Mouse (Mus musculus) heart, adult 2 months (tissue): ENCODE results near the gene Thtpa. TPM values are rescaled to one million over a fixed set of nuclear protein-coding genes. Genes with fewer than 3 reads are reported as not detected.

ENCODE experiments used
- DNase-seq, 2 experiments: peaks; one replicate each; pipeline ENCODE4 v3.0.0; 2021
- H3K27ac ChIP-seq: fragments of 200-600 bp; 2 replicates; pipeline ENCODE4 v1.8.1; 2022
- H3K27me3 ChIP-seq: fragments of 200-500 bp; 2 replicates; pipeline ENCODE4 v1.6.1; 2012; ENCODE audit warnings: mild to moderate bottlenecking, low read length, inconsistent platforms, mixed read lengths; ENCODE audit not compliant: control insufficient read depth, insufficient read depth
- H3K36me3 ChIP-seq: fragments of 200-500 bp; 2 replicates; pipeline ENCODE4 v1.6.1; 2012; ENCODE audit warnings: low read length, inconsistent platforms; ENCODE audit not compliant: control insufficient read depth, insufficient read depth
- H3K4me1 ChIP-seq: fragments of 200-500 bp; 2 replicates; pipeline ENCODE4 v1.6.1; 2011; ENCODE audit warnings: low read length; ENCODE audit not compliant: control insufficient read depth, insufficient read depth
- H3K4me3 ChIP-seq: fragments of 200-600 bp; 2 replicates; pipeline ENCODE4 v1.8.1; 2022
- H3K79me2 ChIP-seq: fragments of 200-500 bp; replicated peaks from 2 replicates; pipeline ENCODE4 v1.6.1; 2012; ENCODE audit warnings: mild to moderate bottlenecking, inconsistent platforms, low read length, moderate library complexity, mixed read lengths; ENCODE audit not compliant: control insufficient read depth, insufficient read depth
- H3K9ac ChIP-seq: fragments of 200-500 bp; 2 replicates; pipeline ENCODE4 v1.6.1; 2012; ENCODE audit warnings: low read depth, mild to moderate bottlenecking, control low read depth, inconsistent platforms, low read length, mixed read lengths
- CTCF ChIP-seq: fragments of 200-600 bp; IDR thresholded peaks from 2 replicates; pipeline ENCODE4 v1.8.1; 2022; ENCODE audit warnings: antibody characterized with exemption, mild to moderate bottlenecking, moderate library complexity
- EP300 ChIP-seq: fragments of 200-500 bp; IDR thresholded peaks from 2 replicates; pipeline ENCODE4 v1.6.1; 2011; ENCODE audit warnings: low read depth, low read length, control low read depth; ENCODE audit not compliant: insufficient read depth
- POLR2A ChIP-seq: fragments of 200-500 bp; IDR thresholded peaks from 2 replicates; pipeline ENCODE4 v1.6.1; 2011; ENCODE audit warnings: mild to moderate bottlenecking, low read depth, low read length, control low read depth; ENCODE audit not compliant: insufficient read depth
- whole genome bisulfite sequencing: fragments of 180-500 bp; shearing (Covaris S2); methylation state at CpG from one replicate; pipeline ENCODE4 v1.1.7; 2018; 5-methylcytosine and 5-hydroxymethylcytosine counted together
- intact Hi-C: fragments of 180-260 bp; cut with DNase I; formaldehyde crosslinking; loops from one replicate; pipeline ENCODE4 v1.15.1; 2025
- polyA plus RNA-seq: library from polyadenylated mRNA; depleted of rRNA; stranded (reverse); fragments of >200 nt; gene quantifications from 2 replicates; pipeline ENCODE4 v1.2.3, GENCODE M21; 2012
- total RNA-seq, 2 experiments: library from RNA; stranded (reverse); gene quantifications; 2 replicates each; pipeline ENCODE4 v1.2.3; 2021

Thtpa gene
- total and polyA plus RNA-seq, 3 experiments: 8.2 to 13.4 (median 10.7) TPM

DNA sequence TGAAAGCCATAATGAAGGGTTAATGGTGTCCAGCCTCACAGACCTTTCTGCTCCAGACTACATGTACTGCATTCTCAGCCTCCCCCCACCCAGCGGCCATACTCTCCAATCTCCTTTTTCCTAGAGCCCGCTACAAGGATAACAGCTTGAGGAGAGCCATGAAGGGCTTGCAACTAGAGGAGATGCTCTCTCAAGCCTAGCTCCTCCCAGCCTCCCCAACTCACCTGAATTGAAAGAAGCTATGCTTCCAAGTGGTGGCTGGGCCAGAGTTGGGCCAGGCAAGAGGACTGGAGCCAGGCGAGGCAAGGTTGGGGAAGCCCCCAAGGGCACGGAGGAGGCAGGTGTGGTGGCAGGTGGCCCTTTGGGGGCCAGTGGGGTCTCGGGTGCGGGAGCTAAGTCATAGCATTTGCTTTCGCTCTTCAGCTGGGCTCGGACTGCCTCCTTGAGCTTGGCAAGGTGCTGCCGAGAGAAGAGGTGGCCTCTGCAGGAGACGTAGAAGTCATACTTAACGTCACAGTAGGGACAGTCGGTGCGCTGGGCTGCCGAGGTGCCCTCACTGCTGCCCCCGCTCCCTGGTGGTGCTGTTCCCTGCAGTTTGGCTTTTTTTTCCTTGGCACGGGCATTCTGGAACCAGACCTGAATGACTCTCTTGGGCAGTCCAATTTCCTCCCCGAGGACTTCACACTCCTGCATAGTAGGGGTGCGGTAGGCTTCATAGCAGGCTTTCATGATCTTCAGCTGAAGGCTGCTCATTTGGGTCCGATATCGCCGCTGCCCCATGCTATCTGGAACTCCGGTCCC, 30.8 kb upstream of the Thtpa start:
- intact Hi-C loops: no loop called here
- Histone ChIP-seq H3K27me3 (peaks cover 2% of the 10 kb centered on the region; the same call in 1 of the 2 replicates), H3K4me1 (no peaks in the 10 kb centered on the region), H3K4me3 (no peak overlapping the region), H3K27ac (no peak overlapping the region), H3K36me3 (no peaks in the 10 kb centered on the region), H3K9ac (no peak overlapping the region), H3K79me2 (no peaks in the 10 kb centered on the region)
- TF ChIP-seq EP300 (no peak), CTCF (no peak), POLR2A (no peak)
- DNase-seq: no peak
- 84% methylated on average over 22 of the region's 22 CpGs for WGBS

DNA sequence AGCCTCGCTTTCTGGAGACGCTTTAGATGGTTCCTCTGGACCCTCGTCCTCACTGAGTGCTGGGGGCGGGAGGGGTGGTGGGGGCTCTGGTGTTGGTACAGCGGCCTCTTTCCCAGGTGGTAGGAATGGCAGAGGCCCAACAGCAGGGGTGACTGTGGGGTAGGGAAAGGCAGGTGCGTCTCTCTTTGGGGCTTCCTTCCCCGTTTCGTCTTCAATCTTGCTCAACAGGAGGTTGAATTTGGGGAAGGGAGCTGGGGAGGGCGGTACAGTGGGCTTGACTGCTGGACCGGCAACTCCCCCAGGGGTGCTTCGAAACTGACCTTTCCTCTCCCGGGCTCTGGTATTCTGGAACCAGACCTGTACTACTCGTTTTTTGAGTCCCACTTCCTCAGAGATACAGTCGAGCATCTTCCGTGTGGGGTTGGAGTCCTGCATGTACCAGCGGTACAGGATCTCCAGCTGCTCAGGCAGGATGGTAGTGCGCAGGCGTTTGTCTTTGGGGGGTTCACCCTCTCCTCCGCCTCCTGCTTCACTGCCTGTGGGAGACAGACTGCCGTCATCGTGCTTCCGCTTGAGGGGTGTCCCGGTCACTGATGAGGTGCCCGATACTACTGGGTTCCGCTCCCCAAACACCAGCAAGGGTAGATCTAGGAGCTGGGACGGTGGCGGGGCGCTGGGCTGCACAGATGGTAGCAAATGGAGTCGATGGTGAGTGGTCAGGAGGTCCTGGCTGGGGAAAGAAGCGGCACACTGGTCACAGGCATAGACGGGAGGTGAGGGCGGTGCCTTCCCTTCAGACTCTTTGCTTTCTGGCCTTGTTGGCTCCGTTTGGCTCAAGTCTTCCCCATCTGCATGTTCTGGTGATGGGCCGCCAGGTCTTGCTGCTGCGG, 29.9 kb upstream of the Thtpa start:
- no peak overlapping the region for H3K9ac ChIP-seq
- intact Hi-C loops: no loop called here

DNA sequence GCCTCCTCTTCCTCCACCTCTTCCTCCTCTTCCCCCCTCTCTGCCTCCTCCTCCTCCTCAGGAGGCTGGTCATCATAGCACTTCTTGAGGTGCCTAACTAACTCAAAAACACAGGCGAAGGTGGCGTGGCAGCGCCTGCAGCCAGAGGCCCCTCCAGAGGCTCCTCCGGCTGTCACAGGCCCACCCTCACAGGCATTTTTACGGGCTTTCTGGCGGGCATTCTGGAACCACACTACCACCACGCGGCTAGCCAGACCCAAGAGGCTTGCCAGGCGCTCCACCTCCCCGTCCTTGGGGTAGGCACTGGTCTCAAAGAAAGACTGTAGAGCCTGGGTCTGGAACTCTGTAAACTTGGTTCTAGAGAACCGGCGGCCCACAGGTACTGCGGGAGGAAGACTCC, 29.2 kb upstream of the Thtpa start:
- 89% methylated on average over 13 of the region's 13 CpGs for WGBS
- TF ChIP-seq EP300: no peak
- TF ChIP-seq CTCF: no peak
- no peak for TF ChIP-seq POLR2A
- no peaks in the 10 kb centered on the region for H3K79me2 ChIP-seq
- H3K9ac ChIP-seq: no peak overlapping the region
- no peaks in the 10 kb centered on the region for H3K4me1 ChIP-seq
- intact Hi-C loops: no loop called here
- no peak for DNase-seq
- H3K36me3 ChIP-seq: no peaks in the 10 kb centered on the region
- H3K27ac ChIP-seq: no peak overlapping the region
- H3K4me3 ChIP-seq: no peak overlapping the region
- H3K27me3 ChIP-seq: peaks cover 2% of the 10 kb centered on the region; the same call in 1 of the 2 replicates

More for the DNA sequence above, 29.9 kb upstream of the Thtpa start:
- DNase-seq: no peak
- Histone ChIP-seq H3K4me1 (no peaks in the 10 kb centered on the region), H3K79me2 (no peaks in the 10 kb centered on the region), H3K4me3 (no peak overlapping the region), H3K27ac (no peak overlapping the region), H3K27me3 (peaks cover 2% of the 10 kb centered on the region; the same call in 1 of the 2 replicates), H3K36me3 (no peaks in the 10 kb centered on the region)
- no peak for TF ChIP-seq POLR2A
- no peak for TF ChIP-seq EP300
- TF ChIP-seq CTCF: no peak
- WGBS: 78% methylated on average over 35 of the region's 35 CpGs

DNA sequence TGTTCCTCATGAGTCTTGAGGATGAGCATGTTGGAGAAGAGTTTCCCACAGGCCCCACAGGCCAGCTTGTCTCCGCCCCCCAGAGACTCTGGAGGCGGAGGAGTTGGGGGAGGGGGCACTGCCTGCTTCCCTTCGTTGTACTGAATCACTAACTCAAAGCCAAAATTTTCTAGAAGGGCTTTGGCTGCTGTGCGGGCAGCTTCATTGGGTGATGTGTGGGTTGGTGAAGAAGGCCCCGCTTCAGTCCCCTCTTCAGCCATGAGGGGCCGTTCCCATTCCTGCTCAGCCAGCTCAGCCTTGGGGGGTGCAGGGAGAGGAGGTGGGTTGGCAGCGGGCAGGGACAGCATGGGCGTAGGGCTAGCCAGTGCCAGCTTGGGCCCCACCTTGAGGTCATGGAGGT, 28.5 kb upstream of the Thtpa start:
- no peak overlapping the region for H3K27ac ChIP-seq
- no peak overlapping the region for H3K4me3 ChIP-seq
- 84% methylated on average over 8 of the region's 8 CpGs for WGBS
- intact Hi-C loops: no loop called here
- H3K79me2 ChIP-seq: no peaks in the 10 kb centered on the region
- TF ChIP-seq CTCF (no peak), EP300 (no peak), POLR2A (no peak)
- H3K9ac ChIP-seq: no peak overlapping the region
- DNase-seq: no peak
- peaks cover 2% of the 10 kb centered on the region; the same call in 1 of the 2 replicates for H3K27me3 ChIP-seq
- H3K36me3 ChIP-seq: no peaks in the 10 kb centered on the region
- no peaks in the 10 kb centered on the region for H3K4me1 ChIP-seq

DNA sequence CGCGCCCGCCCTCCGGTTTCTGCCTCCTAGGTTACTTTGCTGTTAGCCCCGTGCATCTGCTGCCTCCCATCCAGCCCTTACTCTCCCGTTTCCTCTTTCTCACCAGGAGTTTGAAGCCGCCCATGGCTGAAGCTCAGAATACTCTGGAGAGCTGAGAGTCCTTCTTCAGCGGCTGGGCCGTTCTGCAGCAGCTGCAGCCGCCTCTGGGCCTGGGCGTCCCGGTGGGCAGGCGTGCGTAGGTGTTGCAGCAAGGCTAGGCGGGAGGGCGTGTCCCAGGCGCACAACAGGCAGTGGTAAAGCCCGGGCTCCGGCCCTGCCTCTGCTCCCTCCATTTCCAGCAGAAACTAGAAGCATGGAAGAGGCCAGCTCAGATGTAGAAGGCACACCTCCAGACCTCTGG, 22.8 kb upstream of the Thtpa start:
- Histone ChIP-seq H3K9ac (no peak overlapping the region), H3K27me3 (no peaks in the 10 kb centered on the region), H3K36me3 (no peaks in the 10 kb centered on the region), H3K27ac (no peak overlapping the region), H3K79me2 (no peaks in the 10 kb centered on the region), H3K4me3 (no peak overlapping the region), H3K4me1 (no peaks in the 10 kb centered on the region)
- TF ChIP-seq EP300 (no peak), CTCF (no peak), POLR2A (no peak)
- no peak for DNase-seq
- WGBS: 48% methylated on average over 19 of the region's 19 CpGs
- intact Hi-C loops: loop anchor here (10.0 kb wide), 1 partner anchor 227 kb away; no protein-coding TSS in a partner anchor

DNA sequence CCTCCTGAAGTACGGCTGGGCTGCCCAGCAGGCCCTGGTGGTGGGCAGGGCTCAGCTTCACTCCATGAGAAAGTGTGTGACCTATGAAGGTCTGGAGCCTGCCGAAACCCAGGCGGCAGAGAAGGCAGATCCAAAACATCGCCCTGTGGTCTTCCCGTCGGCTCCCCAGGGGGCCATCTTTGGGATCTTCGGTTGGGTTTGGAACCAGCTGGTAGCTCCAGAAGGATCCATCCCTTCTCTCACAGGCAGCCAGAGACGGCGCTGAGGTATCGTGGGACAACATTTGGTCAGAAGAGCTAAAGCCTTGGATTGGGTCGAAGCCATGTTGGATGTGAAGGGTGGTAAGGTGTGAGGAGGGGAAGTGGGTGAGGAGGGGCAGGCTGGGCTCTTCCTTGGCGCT, 20.2 kb upstream of the Thtpa start:
- intact Hi-C loops: loop anchor here (10.0 kb wide), 1 partner anchor 230 kb away; no protein-coding TSS in a partner anchor
- no peak for TF ChIP-seq EP300
- no peak for DNase-seq
- no peaks in the 10 kb centered on the region for H3K36me3 ChIP-seq
- H3K79me2 ChIP-seq: no peaks in the 10 kb centered on the region
- H3K4me1 ChIP-seq: no peaks in the 10 kb centered on the region
- H3K9ac ChIP-seq: no peak overlapping the region
- no peaks in the 10 kb centered on the region for H3K27me3 ChIP-seq
- no peak overlapping the region for H3K27ac ChIP-seq
- WGBS: 94% methylated on average over 12 of the region's 12 CpGs
- H3K4me3 ChIP-seq: no peak overlapping the region
